Mouse (Mus musculus): ENCODE measurements at regions not wholly inside any gene's neighbourhood (a gene's known extent, or its start where the extent isn't known, plus 50 kb on each side); places are given as distances from the start of the nearest gene placed in this dataset.

- Histone ChIP-seq H3K4me1 (ENCODE audit: control insufficient read depth, insufficient read depth, insufficient read length) (no peaks in the 10 kb centered on the region), H3K4me3 (ENCODE audit: extremely low read depth, insufficient read depth, insufficient read length) (no peak overlapping the region), H3K36me3 (ENCODE audit: control insufficient read depth, insufficient read depth, low read length) (no peaks in the 10 kb centered on the region), H3K27ac (ENCODE audit: insufficient read depth, low read length) (no peak overlapping the region), H3K27me3 (ENCODE audit: control insufficient read depth, insufficient read depth, low read length) (no peaks in the 10 kb centered on the region)
- no peak for DNase-seq (ENCODE audit: low read depth in 1 of 2, low spot score in 2 of 2)
- TF ChIP-seq POLR2A (IDR thresholded peaks at IDR 0.05; ENCODE audit: low read depth, low read length), result no peak
- TF ChIP-seq CTCF (IDR thresholded peaks at IDR 0.05; ENCODE audit: extremely low read depth, insufficient read depth, insufficient read length, insufficient replicate concordance), result no peak
- WGBS, result 85% methylated on average over 7 of the region's 7 CpGs
Measured at GRCm38 (mm10) chr4:142866341-142866740, 346.5 kb downstream of the Prdm2 start.

GRCm38 (mm10) chr4:142865593-142865992 lies 347.2 kb downstream of the Prdm2 start:
- Histone ChIP-seq H3K27me3 (ENCODE audit: control insufficient read depth, insufficient read depth, low read length) (no peaks in the 10 kb centered on the region), H3K36me3 (ENCODE audit: control insufficient read depth, insufficient read depth, low read length) (no peaks in the 10 kb centered on the region), H3K4me3 (ENCODE audit: extremely low read depth, insufficient read depth, insufficient read length) (no peak overlapping the region), H3K27ac (ENCODE audit: insufficient read depth, low read length) (no peak overlapping the region), H3K4me1 (ENCODE audit: control insufficient read depth, insufficient read depth, insufficient read length) (no peaks in the 10 kb centered on the region)
- 91% methylated on average over 2 of the region's 2 CpGs for WGBS
- TF ChIP-seq CTCF (IDR thresholded peaks at IDR 0.05; ENCODE audit: extremely low read depth, insufficient read depth, insufficient read length, insufficient replicate concordance) (no peak), POLR2A (IDR thresholded peaks at IDR 0.05; ENCODE audit: low read depth, low read length) (no peak)
- DNase-seq (ENCODE audit: low read depth in 1 of 2, low spot score in 2 of 2), result no peak

GRCm38 (mm10) chr4:142863939-142864338 lies 348.9 kb downstream of the Prdm2 start:
- Histone ChIP-seq H3K4me3 (ENCODE audit: extremely low read depth, insufficient read depth, insufficient read length) (no peak overlapping the region), H3K36me3 (ENCODE audit: control insufficient read depth, insufficient read depth, low read length) (no peaks in the 10 kb centered on the region), H3K27me3 (ENCODE audit: control insufficient read depth, insufficient read depth, low read length) (no peaks in the 10 kb centered on the region), H3K4me1 (ENCODE audit: control insufficient read depth, insufficient read depth, insufficient read length) (no peaks in the 10 kb centered on the region), H3K27ac (ENCODE audit: insufficient read depth, low read length) (no peak overlapping the region)
- DNase-seq (ENCODE audit: low read depth in 1 of 2, low spot score in 2 of 2), result no peak
- TF ChIP-seq CTCF (IDR thresholded peaks at IDR 0.05; ENCODE audit: extremely low read depth, insufficient read depth, insufficient read length, insufficient replicate concordance) (no peak), POLR2A (IDR thresholded peaks at IDR 0.05; ENCODE audit: low read depth, low read length) (no peak)
- WGBS, result 76% methylated on average over 5 of the region's 5 CpGs

- no peak overlapping the region for H3K27ac ChIP-seq (ENCODE audit: insufficient read depth, low read length)
- TF ChIP-seq POLR2A (IDR thresholded peaks at IDR 0.05; ENCODE audit: low read depth, low read length), result no peak
- no peak for TF ChIP-seq CTCF (IDR thresholded peaks at IDR 0.05; ENCODE audit: extremely low read depth, insufficient read depth, insufficient read length, insufficient replicate concordance)
- no peaks in the 10 kb centered on the region for H3K27me3 ChIP-seq (ENCODE audit: control insufficient read depth, insufficient read depth, low read length)
- H3K4me3 ChIP-seq (ENCODE audit: extremely low read depth, insufficient read depth, insufficient read length), result no peak overlapping the region
- 81% methylated on average over 3 of the region's 3 CpGs for WGBS
- DNase-seq (ENCODE audit: low read depth in 1 of 2, low spot score in 2 of 2), result no peak
- no peaks in the 10 kb centered on the region for H3K4me1 ChIP-seq (ENCODE audit: control insufficient read depth, insufficient read depth, insufficient read length)
- H3K36me3 ChIP-seq (ENCODE audit: control insufficient read depth, insufficient read depth, low read length), result no peaks in the 10 kb centered on the region
Measured at GRCm38 (mm10) chr4:142860441-142860840, 352.4 kb downstream of the Prdm2 start.

- no peak for DNase-seq (ENCODE audit: low read depth in 1 of 2, low spot score in 2 of 2)
- Histone ChIP-seq H3K4me3 (ENCODE audit: extremely low read depth, insufficient read depth, insufficient read length) (no peak overlapping the region), H3K4me1 (ENCODE audit: control insufficient read depth, insufficient read depth, insufficient read length) (no peaks in the 10 kb centered on the region), H3K36me3 (ENCODE audit: control insufficient read depth, insufficient read depth, low read length) (no peaks in the 10 kb centered on the region), H3K27ac (ENCODE audit: insufficient read depth, low read length) (no peak overlapping the region), H3K27me3 (ENCODE audit: control insufficient read depth, insufficient read depth, low read length) (no peaks in the 10 kb centered on the region)
- WGBS, result 71% methylated on average over 6 of the region's 6 CpGs
- no peak for TF ChIP-seq POLR2A (IDR thresholded peaks at IDR 0.05; ENCODE audit: low read depth, low read length)
- TF ChIP-seq CTCF (IDR thresholded peaks at IDR 0.05; ENCODE audit: extremely low read depth, insufficient read depth, insufficient read length, insufficient replicate concordance), result no peak
Measured at GRCm38 (mm10) chr4:142856626-142857025, 356.2 kb downstream of the Prdm2 start.

- TF ChIP-seq POLR2A (IDR thresholded peaks at IDR 0.05; ENCODE audit: low read depth, low read length) (no peak), CTCF (IDR thresholded peaks at IDR 0.05; ENCODE audit: extremely low read depth, insufficient read depth, insufficient read length, insufficient replicate concordance) (no peak)
- WGBS, result 89% methylated on average over 6 of the region's 6 CpGs
- no peak overlapping the region for H3K4me3 ChIP-seq (ENCODE audit: extremely low read depth, insufficient read depth, insufficient read length)
- H3K27ac ChIP-seq (ENCODE audit: insufficient read depth, low read length), result no peak overlapping the region
- H3K36me3 ChIP-seq (ENCODE audit: control insufficient read depth, insufficient read depth, low read length), result no peaks in the 10 kb centered on the region
- no peaks in the 10 kb centered on the region for H3K4me1 ChIP-seq (ENCODE audit: control insufficient read depth, insufficient read depth, insufficient read length)
- no peak for DNase-seq (ENCODE audit: low read depth in 1 of 2, low spot score in 2 of 2)
- H3K27me3 ChIP-seq (ENCODE audit: control insufficient read depth, insufficient read depth, low read length), result no peaks in the 10 kb centered on the region
Measured at GRCm38 (mm10) chr4:142855635-142856034, 357.2 kb downstream of the Prdm2 start.

- Histone ChIP-seq H3K4me3 (ENCODE audit: extremely low read depth, insufficient read depth, insufficient read length) (no peak overlapping the region), H3K27ac (ENCODE audit: insufficient read depth, low read length) (no peak overlapping the region), H3K27me3 (ENCODE audit: control insufficient read depth, insufficient read depth, low read length) (no peaks in the 10 kb centered on the region), H3K4me1 (ENCODE audit: control insufficient read depth, insufficient read depth, insufficient read length) (no peaks in the 10 kb centered on the region), H3K36me3 (ENCODE audit: control insufficient read depth, insufficient read depth, low read length) (no peaks in the 10 kb centered on the region)
- 92% methylated on average over 15 of the region's 15 CpGs for WGBS
- TF ChIP-seq CTCF (IDR thresholded peaks at IDR 0.05; ENCODE audit: extremely low read depth, insufficient read depth, insufficient read length, insufficient replicate concordance) (no peak), POLR2A (IDR thresholded peaks at IDR 0.05; ENCODE audit: low read depth, low read length) (no peak)
- no peak for DNase-seq (ENCODE audit: low read depth in 1 of 2, low spot score in 2 of 2)
Measured at GRCm38 (mm10) chr4:142853924-142854323, 358.9 kb downstream of the Prdm2 start.
